Mouse (Mus musculus): ENCODE measurements around the gene Acer2.

Gene Acer2

DNA sequence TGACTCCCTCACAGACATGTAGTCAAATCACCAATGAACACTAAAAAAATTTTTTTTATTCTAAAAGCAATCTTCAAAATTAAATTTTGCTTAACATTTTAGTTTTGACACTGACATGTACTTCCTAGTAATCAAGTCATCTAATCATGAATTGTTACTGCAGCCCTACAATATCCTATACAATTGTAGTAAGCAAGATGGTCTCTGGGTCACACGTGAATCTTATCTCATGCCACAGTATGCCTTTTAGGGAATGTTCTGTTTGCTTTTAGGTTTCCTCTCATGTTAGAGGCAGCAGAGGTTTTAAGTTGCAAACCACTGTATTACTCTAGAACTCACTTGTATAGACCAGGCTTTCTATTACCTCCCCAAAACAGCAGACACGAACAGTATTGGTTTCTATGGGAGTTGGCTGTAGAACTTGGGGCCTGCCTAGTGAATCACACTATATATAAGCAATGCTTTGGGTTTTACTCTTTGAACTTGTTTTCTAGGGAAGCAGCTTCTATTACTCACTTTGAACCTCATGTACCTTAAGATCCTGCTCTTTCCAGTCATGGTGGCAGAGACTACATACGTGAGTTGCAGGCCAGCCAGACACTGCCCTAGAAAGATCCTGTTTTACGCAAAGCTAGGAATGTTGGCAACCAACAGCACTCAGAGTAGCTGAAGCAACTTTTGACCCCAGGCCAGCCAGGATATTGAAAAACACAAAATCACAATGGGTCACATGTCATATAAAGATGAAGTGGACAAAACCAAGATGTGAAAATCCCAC lies 21.2 kb upstream of the Acer2 start:
- no peak overlapping the region for H3K4me3 ChIP-seq (replicated peaks; ENCODE audit: low read length)
- peaks cover 42% of the 10 kb centered on the region for H3K36me3 ChIP-seq (ENCODE audit: insufficient read depth, low read length)
- H3K27me3 ChIP-seq (ENCODE audit: insufficient read depth, low read length): no peaks in the 10 kb centered on the region
- no peaks in the 10 kb centered on the region for H3K9me3 ChIP-seq (ENCODE audit: low read length)
- peaks cover 16% of the 10 kb centered on the region for H3K4me1 ChIP-seq (replicated peaks; ENCODE audit: low read depth, low read length)
- TF ChIP-seq NANOG (IDR thresholded peaks at IDR 0.05; ENCODE audit: borderline replicate concordance, low read length): no peak
- TF ChIP-seq POU5F1 (IDR thresholded peaks at IDR 0.05; ENCODE audit: borderline replicate concordance, low read length): no peak
- no peak for TF ChIP-seq CTCF (conservative IDR thresholded peaks at IDR 0.05; ENCODE audit: low read length)

DNA sequence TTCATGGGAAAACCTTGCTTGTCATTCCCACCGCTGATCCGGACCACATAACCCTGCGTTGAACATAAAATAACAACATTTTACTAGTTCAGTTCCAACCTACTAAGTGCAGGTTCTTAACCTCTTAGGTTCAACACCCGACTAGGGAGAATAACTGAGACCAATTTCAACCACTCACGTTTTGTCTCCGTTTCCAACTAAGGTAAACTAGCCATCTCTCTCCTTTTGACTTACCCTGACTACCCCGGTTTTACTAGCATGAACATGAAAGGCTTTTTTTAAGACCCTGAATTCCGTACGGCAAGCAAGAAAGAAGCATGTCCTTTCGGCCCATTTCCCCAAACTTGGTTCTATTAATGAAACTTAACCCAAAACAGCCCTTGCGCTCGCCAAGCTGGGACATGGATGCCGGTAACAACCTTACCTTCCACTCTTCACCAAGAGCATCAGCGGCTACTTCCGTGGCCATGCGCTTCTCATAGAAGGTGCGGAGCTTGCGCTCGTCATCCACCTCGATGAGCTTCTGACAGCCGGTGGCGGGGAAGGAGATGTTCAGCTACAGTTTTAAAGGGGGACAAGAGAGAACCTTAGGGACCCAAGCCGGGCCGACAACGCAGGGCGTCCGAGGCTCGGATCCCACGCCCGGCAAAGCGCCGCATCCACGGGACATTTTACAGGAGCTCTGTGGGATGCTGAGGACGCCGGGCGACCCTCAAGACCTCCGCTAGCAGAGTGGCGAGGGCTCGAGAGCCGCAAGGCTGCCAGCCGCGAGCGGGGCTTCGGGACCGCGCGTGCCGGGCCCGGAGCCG lies 17.7 kb upstream of the Acer2 start:
- TF ChIP-seq CTCF (conservative IDR thresholded peaks at IDR 0.05; ENCODE audit: low read length): no peak
- no peak for TF ChIP-seq POU5F1 (IDR thresholded peaks at IDR 0.05; ENCODE audit: borderline replicate concordance, low read length)
- no peak for TF ChIP-seq NANOG (IDR thresholded peaks at IDR 0.05; ENCODE audit: borderline replicate concordance, low read length)
- Histone ChIP-seq H3K36me3 (ENCODE audit: insufficient read depth, low read length) (peaks cover 44% of the 10 kb centered on the region), H3K4me1 (replicated peaks; ENCODE audit: low read depth, low read length) (peaks cover 21% of the 10 kb centered on the region), H3K27me3 (ENCODE audit: insufficient read depth, low read length) (no peaks in the 10 kb centered on the region), H3K4me3 (replicated peaks; ENCODE audit: low read length) (peak overlapping the region; percentile 93), H3K9me3 (ENCODE audit: low read length) (no peaks in the 10 kb centered on the region)

DNA sequence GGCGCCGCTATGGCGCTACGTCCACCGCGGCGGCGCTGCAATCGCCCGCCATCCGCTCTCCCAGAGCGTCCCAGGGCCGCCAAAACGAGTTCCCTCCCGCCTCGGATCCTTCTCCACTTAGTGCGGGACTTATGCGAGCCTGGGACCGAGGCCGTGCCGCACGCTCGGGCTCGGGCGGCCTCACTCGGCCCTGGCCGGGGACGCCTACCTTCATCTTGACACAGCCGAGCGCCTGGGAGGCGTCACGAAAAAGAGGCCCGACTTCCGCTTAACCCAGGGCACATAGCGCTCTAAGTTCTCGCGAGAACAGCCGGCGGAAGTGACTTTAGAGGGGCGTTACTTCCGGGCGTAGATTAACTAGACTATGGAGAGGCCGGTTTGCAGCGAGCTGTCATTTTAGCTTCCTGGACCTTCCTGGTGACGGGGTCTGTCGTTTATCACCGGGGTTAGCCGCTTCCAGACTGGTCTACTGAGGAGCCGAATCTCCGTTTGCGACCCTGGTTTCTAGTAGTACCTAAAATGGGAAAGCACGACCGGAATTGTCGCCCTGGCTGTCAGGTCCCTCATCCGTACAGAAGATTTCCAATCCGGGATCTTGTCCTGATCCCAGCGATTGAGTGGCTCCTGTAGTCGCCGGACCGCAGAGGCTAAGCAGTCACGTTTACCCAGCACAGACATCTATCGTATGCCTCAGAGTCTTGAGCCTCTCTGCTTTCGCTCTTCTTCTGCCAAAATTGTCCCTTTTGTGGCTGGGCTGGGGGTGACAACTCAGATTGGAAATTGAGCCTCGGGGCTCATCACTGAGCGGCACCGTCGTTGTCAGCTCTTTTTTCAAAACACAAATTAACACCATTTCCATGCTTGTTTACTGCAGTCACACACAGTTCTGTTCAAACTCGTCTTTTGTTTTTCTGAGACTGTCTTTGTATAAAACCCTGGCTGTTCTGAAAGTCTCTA lies 16.8 kb upstream of the Acer2 start, which contains the start of gene Rps6:
TSS of gene Rps6 (minus strand) at position 300 of the 957 bp plus-strand sequence.
- H3K36me3 ChIP-seq (ENCODE audit: insufficient read depth, low read length): peaks cover 43% of the 10 kb centered on the region

DNA sequence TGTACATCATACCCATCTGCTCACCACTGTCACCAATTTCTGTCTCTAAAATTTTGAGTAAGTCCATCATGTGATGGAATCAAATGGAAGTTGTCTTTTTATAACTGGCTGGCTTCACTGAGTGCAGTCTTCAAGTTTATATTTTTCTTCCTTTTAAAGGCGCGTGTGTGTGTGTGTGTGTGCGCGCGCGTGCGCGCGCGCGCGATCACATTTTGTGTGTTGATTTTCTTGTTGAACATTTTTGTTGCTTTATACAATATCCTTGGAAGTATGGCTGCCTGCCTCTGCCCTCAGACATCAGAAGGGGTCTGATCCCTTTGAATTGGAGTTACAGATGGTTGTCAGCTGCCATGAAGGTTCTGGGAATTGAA lies 16.1 kb upstream of the Acer2 start:
- no peaks in the 10 kb centered on the region for H3K27me3 ChIP-seq (ENCODE audit: insufficient read depth, low read length)
- no peaks in the 10 kb centered on the region for H3K9me3 ChIP-seq (ENCODE audit: low read length)
- H3K4me3 ChIP-seq (replicated peaks; ENCODE audit: low read length): peak overlapping the region; percentile 93
- H3K4me1 ChIP-seq (replicated peaks; ENCODE audit: low read depth, low read length): peaks cover 28% of the 10 kb centered on the region
- peaks cover 38% of the 10 kb centered on the region for H3K36me3 ChIP-seq (ENCODE audit: insufficient read depth, low read length)
- no peak for TF ChIP-seq NANOG (IDR thresholded peaks at IDR 0.05; ENCODE audit: borderline replicate concordance, low read length)
- no peak for TF ChIP-seq CTCF (conservative IDR thresholded peaks at IDR 0.05; ENCODE audit: low read length)
- TF ChIP-seq POU5F1 (IDR thresholded peaks at IDR 0.05; ENCODE audit: borderline replicate concordance, low read length): no peak

More for the DNA sequence above, 16.8 kb upstream of the Acer2 start, which contains the start of gene Rps6:
- Histone ChIP-seq H3K4me1 (replicated peaks; ENCODE audit: low read depth, low read length) (peaks cover 24% of the 10 kb centered on the region), H3K27me3 (ENCODE audit: insufficient read depth, low read length) (no peaks in the 10 kb centered on the region), H3K9me3 (ENCODE audit: low read length) (no peaks in the 10 kb centered on the region), H3K4me3 (replicated peaks; ENCODE audit: low read length) (peak within 1 kb of the TSS; percentile 93)
- TF ChIP-seq NANOG (IDR thresholded peaks at IDR 0.05; ENCODE audit: borderline replicate concordance, low read length) (no peak), POU5F1 (IDR thresholded peaks at IDR 0.05; ENCODE audit: borderline replicate concordance, low read length) (no peak), CTCF (conservative IDR thresholded peaks at IDR 0.05; ENCODE audit: low read length) (no peak)

DNA sequence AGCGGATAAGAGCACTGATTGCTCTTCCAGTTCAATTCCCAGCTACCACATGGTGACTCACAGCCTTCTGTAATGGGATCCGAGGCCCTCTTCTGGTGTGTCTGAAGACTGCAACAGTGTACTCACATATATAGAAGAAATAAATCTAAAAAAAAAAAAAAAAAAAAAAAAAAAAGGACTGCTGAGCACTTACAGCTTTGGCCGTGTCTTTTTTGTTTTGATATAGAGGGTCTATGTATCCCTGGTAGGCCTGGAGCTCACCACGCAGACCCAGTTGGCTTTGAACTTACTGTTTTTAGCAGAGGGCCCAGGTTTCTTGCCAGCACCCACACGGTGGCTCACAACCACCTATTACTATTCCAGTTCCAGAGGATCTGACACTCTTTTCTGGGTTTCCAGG lies 10.1 kb upstream of the Acer2 start:
- no peak for TF ChIP-seq NANOG (IDR thresholded peaks at IDR 0.05; ENCODE audit: borderline replicate concordance, low read length)
- no peak for TF ChIP-seq CTCF (conservative IDR thresholded peaks at IDR 0.05; ENCODE audit: low read length)
- TF ChIP-seq POU5F1 (IDR thresholded peaks at IDR 0.05; ENCODE audit: borderline replicate concordance, low read length): no peak
- H3K9me3 ChIP-seq (ENCODE audit: low read length): no peaks in the 10 kb centered on the region
- H3K4me3 ChIP-seq (replicated peaks; ENCODE audit: low read length): no peak overlapping the region
- peaks cover 9% of the 10 kb centered on the region for H3K4me1 ChIP-seq (replicated peaks; ENCODE audit: low read depth, low read length)
- H3K27me3 ChIP-seq (ENCODE audit: insufficient read depth, low read length): peaks cover 13% of the 10 kb centered on the region
- peaks cover 3% of the 10 kb centered on the region; the same call in 1 of the 2 replicates for H3K36me3 ChIP-seq (ENCODE audit: insufficient read depth, low read length)

DNA sequence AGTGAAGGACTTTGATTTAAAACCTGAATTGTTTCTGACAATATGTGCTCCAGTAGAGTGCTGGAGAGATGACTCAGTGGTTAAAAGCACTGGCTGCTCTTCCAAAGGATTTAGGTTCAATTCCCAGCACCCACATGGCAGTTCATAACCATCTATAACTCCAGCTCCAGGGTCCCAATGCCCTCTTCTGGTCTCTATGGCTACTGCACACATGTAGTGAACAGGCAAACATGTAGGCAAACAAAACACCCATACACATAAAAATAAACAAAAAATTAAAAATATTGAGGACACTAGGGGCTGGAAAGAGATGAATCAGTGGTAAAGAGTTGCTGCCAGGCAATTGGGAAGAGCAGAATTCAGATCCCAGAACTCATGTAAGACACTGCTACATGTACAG lies 2.2 kb upstream of the Acer2 start:
- TF ChIP-seq POU5F1 (IDR thresholded peaks at IDR 0.05; ENCODE audit: borderline replicate concordance, low read length) (no peak), CTCF (conservative IDR thresholded peaks at IDR 0.05; ENCODE audit: low read length) (peak; percentile 77)
- Histone ChIP-seq H3K27me3 (ENCODE audit: insufficient read depth, low read length) (peaks cover 55% of the 10 kb centered on the region), H3K4me1 (replicated peaks; ENCODE audit: low read depth, low read length) (peaks cover 14% of the 10 kb centered on the region), H3K9me3 (ENCODE audit: low read length) (0 out of 2 replicates have a peak, but pooled peaks cover 3% of the 10 kb centered on the region), H3K4me3 (replicated peaks; ENCODE audit: low read length) (no peak overlapping the region), H3K36me3 (ENCODE audit: insufficient read depth, low read length) (no peaks in the 10 kb centered on the region)

DNA sequence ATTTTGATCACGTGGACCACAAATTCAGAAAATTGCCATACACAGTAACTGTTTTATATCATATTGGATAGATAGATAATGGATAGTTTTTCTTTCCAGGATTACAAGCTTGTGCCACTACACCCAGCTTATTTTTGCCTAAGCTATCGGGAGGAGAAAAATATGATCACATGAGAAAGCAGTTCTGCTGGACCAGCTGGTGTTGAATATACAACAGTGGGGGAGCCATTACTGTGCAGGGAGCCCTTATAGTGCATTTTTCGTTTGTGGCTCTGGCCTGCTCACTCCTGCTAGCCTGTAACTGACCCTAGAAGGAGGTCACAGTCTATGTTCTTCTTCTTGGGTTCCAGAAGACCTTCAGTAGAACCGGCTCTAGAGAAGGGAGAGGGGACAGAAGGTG lies 1.1 kb upstream of the Acer2 start:
- no peak overlapping the region for H3K4me3 ChIP-seq (replicated peaks; ENCODE audit: low read length)
- TF ChIP-seq NANOG (IDR thresholded peaks at IDR 0.05; ENCODE audit: borderline replicate concordance, low read length): no peak
- no peak for TF ChIP-seq POU5F1 (IDR thresholded peaks at IDR 0.05; ENCODE audit: borderline replicate concordance, low read length)
- TF ChIP-seq CTCF (conservative IDR thresholded peaks at IDR 0.05; ENCODE audit: low read length): no peak
- no peaks in the 10 kb centered on the region for H3K36me3 ChIP-seq (ENCODE audit: insufficient read depth, low read length)
- peaks cover 14% of the 10 kb centered on the region for H3K4me1 ChIP-seq (replicated peaks; ENCODE audit: low read depth, low read length)
- H3K27me3 ChIP-seq (ENCODE audit: insufficient read depth, low read length): peaks cover 47% of the 10 kb centered on the region
- H3K9me3 ChIP-seq (ENCODE audit: low read length): 0 out of 2 replicates have a peak, but pooled peaks cover 3% of the 10 kb centered on the region
